Mouse (Mus musculus) embryonic facial prominence, embryonic 14.5 days (tissue): ENCODE measurements around the gene Wrap73. TPM values are rescaled to one million over a fixed set of nuclear protein-coding genes. Genes with fewer than 3 reads are reported as not detected.
A peak's percentile ranks its signal among the peaks of the same experiment; 100 is the strongest.

Experiments used
- ATAC-seq: fragments of 200-750 bp; cut with Nextera tagmentation; 2 replicates; pipeline ENCODE4 v1.8.0; 2017; ENCODE audit warnings: low read depth, moderate number of reproducible peaks, moderate TSS enrichment
- DNase-seq: peaks from one replicate; pipeline ENCODE4 v3.0.0-alpha.2; 2015; ENCODE audit warnings: low spot score
- H3K27ac ChIP-seq: fragments of 300-500 bp; sonication (generic); replicated peaks from 2 replicates; pipeline ENCODE4 v1.5.1; 2014; ENCODE audit warnings: low read depth, mild to moderate bottlenecking, low read length, moderate library complexity
- H3K27me3 ChIP-seq: fragments of 300-500 bp; sonication (generic); replicated peaks from 2 replicates; pipeline ENCODE4 v1.6.1; 2014; ENCODE audit warnings: low read length; ENCODE audit not compliant: control insufficient read depth, insufficient read depth
- H3K36me3 ChIP-seq: fragments of 300-500 bp; sonication (generic); 2 replicates; pipeline ENCODE4 v1.6.1; 2014; ENCODE audit warnings: low read length, mixed read lengths; ENCODE audit not compliant: control insufficient read depth, insufficient read depth
- H3K4me1 ChIP-seq: fragments of 300-500 bp; sonication (generic); 2 replicates; pipeline ENCODE4 v1.6.1; 2014; ENCODE audit warnings: antibody characterized with exemption, low read length; ENCODE audit not compliant: control insufficient read depth, insufficient read depth
- H3K4me2 ChIP-seq: fragments of 300-500 bp; sonication (generic); 2 replicates; pipeline ENCODE4 v1.6.1; 2014; ENCODE audit warnings: low read depth, mild to moderate bottlenecking, low read length, moderate library complexity, mixed read lengths
- H3K4me3 ChIP-seq: fragments of 300-500 bp; sonication (generic); 2 replicates; pipeline ENCODE4 v1.5.1; 2014; ENCODE audit warnings: low read depth, mild to moderate bottlenecking, low read length
- H3K9ac ChIP-seq: fragments of 300-500 bp; sonication (generic); 2 replicates; pipeline ENCODE4 v1.6.1; 2014; ENCODE audit warnings: low read depth, mild to moderate bottlenecking, low read length, moderate library complexity, mixed read lengths
- H3K9me3 ChIP-seq: fragments of 300-500 bp; sonication (generic); 2 replicates; pipeline ENCODE4 v1.6.1; 2016; ENCODE audit warnings: low read length; ENCODE audit not compliant: control insufficient read depth
- WGBS: fragments of 180-500 bp; shearing (Covaris S2); extraction: QIAGEN DNeasy Blood & Tissue Kit; methylation state at CpG from one replicate; pipeline ENCODE4 v1.1.7; 2014; 5-methylcytosine and 5-hydroxymethylcytosine counted together
- polyA plus RNA-seq: library from polyadenylated mRNA; unstranded; fragments of >200 nt; fragmentation: Nextera tagmentation; extraction: Ambion mirVana; gene quantifications from 2 replicates; pipeline ENCODE4 v1.2.1, GENCODE M21; 2014

Gene Wrap73
- polyA plus RNA-seq, 1 experiment from 2014 or later: 36.8 TPM

GRCm38 (mm10) chr4:154204532-154204931 is 62.4 kb downstream of the Wrap73 start:
- no peak overlapping the region for H3K4me3 ChIP-seq
- H3K36me3 ChIP-seq: no peaks in the 10 kb centered on the region
- H3K9ac ChIP-seq: peak overlapping the region; percentile 22; the same call in 1 of the 2 replicates
- ATAC-seq (no peak), DNase-seq (no peak)
- H3K9me3 ChIP-seq: no peaks in the 10 kb centered on the region
- WGBS: 76% methylated on average over 7 of the region's 7 CpGs
- H3K4me1 ChIP-seq: no peaks in the 10 kb centered on the region; the same call in 1 of the 2 replicates
- no peak overlapping the region for H3K27ac ChIP-seq
- H3K4me2 ChIP-seq: no peak overlapping the region
- H3K27me3 ChIP-seq: no peaks in the 10 kb centered on the region

DNA sequence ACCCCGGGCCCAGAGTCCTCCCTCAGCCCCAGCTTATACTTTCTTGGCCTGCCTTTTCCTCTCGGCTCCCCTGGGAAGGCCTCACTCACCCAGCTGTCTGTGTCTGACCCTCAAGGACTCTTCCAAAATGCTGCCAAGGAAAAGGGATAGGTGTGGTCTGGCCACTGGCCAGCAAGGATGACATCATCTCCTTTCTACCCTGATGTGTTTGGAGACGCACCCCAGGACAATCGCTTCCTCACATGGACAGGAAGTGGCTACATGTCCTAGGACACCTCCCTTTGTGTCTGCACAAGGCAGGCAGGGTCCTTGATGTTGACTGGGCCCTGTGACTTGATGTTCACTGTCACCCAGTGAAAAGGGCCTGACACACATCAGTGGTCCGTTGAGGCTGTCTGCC is 63.2 kb downstream of the Wrap73 start:
- WGBS: 62% methylated on average over 5 of the region's 5 CpGs
- H3K27me3 ChIP-seq: no peaks in the 10 kb centered on the region
- no peak for ATAC-seq

DNA sequence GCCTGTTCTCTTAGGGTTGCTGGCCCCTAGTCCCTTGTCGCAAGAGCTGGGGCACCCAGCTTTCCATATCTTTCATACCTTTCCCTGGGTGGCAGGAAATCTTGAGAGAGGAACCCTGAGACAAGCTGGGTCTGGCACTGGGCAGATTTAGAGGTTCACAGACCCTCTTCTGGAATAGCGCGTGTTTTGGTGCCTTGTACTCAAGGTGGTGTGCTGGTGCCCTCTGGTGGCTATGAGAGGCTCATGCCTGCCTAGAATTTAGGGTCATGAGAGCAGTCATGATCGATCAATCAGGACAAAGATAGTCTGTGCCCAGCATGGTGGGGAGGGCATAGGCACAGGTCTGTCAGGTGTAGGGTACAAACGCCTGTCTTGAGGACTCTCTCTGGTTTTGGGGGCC is 65.1 kb downstream of the Wrap73 start:
- Histone ChIP-seq H3K4me3 (no peak overlapping the region), H3K4me1 (peaks cover 14% of the 10 kb centered on the region; the same call in 1 of the 2 replicates), H3K27ac (no peak overlapping the region), H3K9me3 (no peaks in the 10 kb centered on the region), H3K9ac (no peak overlapping the region), H3K27me3 (no peaks in the 10 kb centered on the region), H3K4me2 (no peak overlapping the region), H3K36me3 (no peaks in the 10 kb centered on the region)
- 17% methylated on average over 5 of the region's 5 CpGs for WGBS
- 0 out of 2 replicates have a peak, but pooled peaks have one; percentile 31 for ATAC-seq
- peak; percentile 88 for DNase-seq

More for the DNA sequence above, 63.2 kb downstream of the Wrap73 start:
- Histone ChIP-seq H3K4me3 (no peak overlapping the region), H3K9me3 (no peaks in the 10 kb centered on the region), H3K9ac (no peak overlapping the region), H3K27ac (no peak overlapping the region), H3K4me2 (no peak overlapping the region), H3K36me3 (no peaks in the 10 kb centered on the region), H3K4me1 (peaks cover 3% of the 10 kb centered on the region; the same call in 1 of the 2 replicates)
- no peak for DNase-seq

- H3K4me3 ChIP-seq: no peak overlapping the region
- DNase-seq (no peak), ATAC-seq (no peak)
- H3K4me1 ChIP-seq: peaks cover 32% of the 10 kb centered on the region; the same call in 1 of the 2 replicates
- 76% methylated on average over 6 of the region's 6 CpGs for WGBS
- H3K9me3 ChIP-seq: no peaks in the 10 kb centered on the region
- H3K4me2 ChIP-seq: no peak overlapping the region
- H3K36me3 ChIP-seq: no peaks in the 10 kb centered on the region
- H3K9ac ChIP-seq: peak overlapping the region; percentile 25; the same call in 1 of the 2 replicates
- H3K27me3 ChIP-seq: no peaks in the 10 kb centered on the region
- peak overlapping the region; percentile 58; the same call in 1 of the 2 replicates for H3K27ac ChIP-seq
Measured at GRCm38 (mm10) chr4:154209054-154209453, 66.9 kb downstream of the Wrap73 start.

DNA sequence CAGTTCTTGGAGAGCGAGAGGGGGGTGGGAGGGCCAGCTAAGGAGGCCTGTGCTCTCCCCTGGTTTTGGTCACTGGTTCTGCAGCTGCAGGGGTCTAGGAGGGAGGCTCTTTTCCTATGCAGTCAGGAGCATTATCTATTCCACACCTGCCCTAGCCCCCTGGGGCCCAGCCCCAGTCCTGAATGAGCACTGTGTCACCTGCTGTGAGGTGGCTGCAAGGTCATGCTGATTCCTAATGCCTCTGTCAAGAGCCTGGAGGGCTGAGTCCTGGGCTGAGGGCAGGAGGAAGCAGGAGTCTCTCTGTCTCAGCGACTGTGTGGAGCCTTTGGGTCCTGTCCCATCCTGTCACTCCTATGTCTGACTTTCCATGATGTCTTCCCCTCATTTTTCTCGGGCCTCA is 67.7 kb downstream of the Wrap73 start:
- WGBS: 36% methylated on average over 3 of the region's 3 CpGs
- H3K27me3 ChIP-seq: no peaks in the 10 kb centered on the region
- ATAC-seq: no peak; the same call in 1 of the 2 replicates
- peaks cover 37% of the 10 kb centered on the region; the same call in 1 of the 2 replicates for H3K4me1 ChIP-seq
- no peak overlapping the region for H3K4me2 ChIP-seq
- H3K9me3 ChIP-seq: no peaks in the 10 kb centered on the region
- peak overlapping the region; percentile 58; the same call in 1 of the 2 replicates for H3K27ac ChIP-seq
- no peaks in the 10 kb centered on the region for H3K36me3 ChIP-seq
- no peak overlapping the region for H3K9ac ChIP-seq
- no peak for DNase-seq
- H3K4me3 ChIP-seq: no peak overlapping the region

- Histone ChIP-seq H3K4me1 (peaks cover 38% of the 10 kb centered on the region; the same call in 1 of the 2 replicates), H3K4me2 (no peak overlapping the region), H3K4me3 (no peak overlapping the region), H3K27me3 (no peaks in the 10 kb centered on the region), H3K9ac (no peak overlapping the region), H3K9me3 (no peaks in the 10 kb centered on the region), H3K27ac (0 out of 2 replicates have a peak overlapping the region, but pooled peaks have one; percentile 63), H3K36me3 (no peaks in the 10 kb centered on the region)
- ATAC-seq: 0 out of 2 replicates have a peak, but pooled peaks have one; percentile 10
- DNase-seq: peak; percentile 59
- WGBS: 60% methylated on average over 13 of the region's 13 CpGs
Measured at GRCm38 (mm10) chr4:154211459-154211858, 69.3 kb downstream of the Wrap73 start.

DNA sequence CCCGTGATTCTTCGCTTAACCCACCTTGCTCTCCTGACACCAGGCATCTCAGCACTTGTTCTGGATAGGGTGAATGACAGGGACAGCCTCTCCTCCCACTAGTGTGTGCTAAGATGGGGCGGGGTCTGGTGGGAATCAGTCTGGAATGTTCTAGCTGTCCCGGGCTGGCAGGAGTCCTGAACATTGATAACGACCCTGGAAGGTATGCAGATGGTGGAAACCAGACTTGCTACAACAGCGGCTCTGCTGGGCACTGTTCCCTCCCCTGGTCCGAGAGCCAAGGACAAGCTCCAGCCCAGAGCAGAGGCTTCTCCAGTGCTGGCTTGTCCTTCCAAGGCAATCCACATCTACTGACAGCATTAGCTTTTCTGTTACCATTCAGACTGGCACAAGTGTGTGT is 71.4 kb downstream of the Wrap73 start:
- peak overlapping the region; percentile 61; the same call in 1 of the 2 replicates for H3K27ac ChIP-seq
- 48% methylated on average over 7 of the region's 7 CpGs for WGBS
- ATAC-seq: no peak
- H3K4me1 ChIP-seq: peaks cover 50% of the 10 kb centered on the region
- no peaks in the 10 kb centered on the region for H3K36me3 ChIP-seq
- no peak for DNase-seq
- no peaks in the 10 kb centered on the region for H3K27me3 ChIP-seq
- no peaks in the 10 kb centered on the region for H3K9me3 ChIP-seq
- H3K4me2 ChIP-seq: no peak overlapping the region
- H3K4me3 ChIP-seq: no peak overlapping the region
- H3K9ac ChIP-seq: peak overlapping the region; percentile 34; the same call in 1 of the 2 replicates

- no peak for DNase-seq
- Histone ChIP-seq H3K4me1 (peaks cover 54% of the 10 kb centered on the region), H3K4me2 (no peak overlapping the region), H3K4me3 (no peak overlapping the region), H3K36me3 (no peaks in the 10 kb centered on the region), H3K9ac (no peak overlapping the region), H3K27ac (peak overlapping the region; percentile 61; the same call in 1 of the 2 replicates), H3K9me3 (no peaks in the 10 kb centered on the region), H3K27me3 (no peaks in the 10 kb centered on the region)
- 12% methylated on average over 4 of the region's 5 CpGs for WGBS
- ATAC-seq: no peak
Measured at GRCm38 (mm10) chr4:154214075-154214474, 71.9 kb downstream of the Wrap73 start.
